Mouse (Mus musculus): ENCODE results near the gene Cd101. TPM values are rescaled to one million over a fixed set of nuclear protein-coding genes. Genes with fewer than 3 reads are reported as not detected.

Cd101 gene
- 10 to 100 TPM; 10.9 to 26.5 (median 26.5) TPM for polyA plus RNA-seq (2017; shearing (Covaris generic))

DNA sequence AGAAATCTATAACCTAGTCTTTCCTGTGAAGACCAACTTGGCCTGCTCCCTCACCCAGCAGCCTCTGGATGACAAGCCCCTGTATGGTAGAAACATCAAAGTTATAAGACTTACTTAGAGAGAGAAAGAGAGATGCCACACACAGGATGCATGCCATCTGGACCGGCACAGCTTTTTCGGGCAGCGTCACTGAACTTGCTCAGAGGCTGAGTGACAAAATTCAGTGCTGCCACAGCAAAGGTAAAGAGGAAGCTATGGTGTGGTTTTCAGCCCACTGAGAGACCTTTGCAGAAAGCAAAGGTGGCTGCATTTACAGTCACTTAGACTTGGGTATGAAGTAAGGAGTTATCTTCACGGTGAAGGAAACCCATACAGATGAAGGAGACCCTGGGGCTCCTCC lies at the start of gene Cd101:
Gene Cd101, minus strand, starts transcription at position 218 of the 400 bp plus-strand sequence.
- ATAC-seq = peak; percentile 64

DNA sequence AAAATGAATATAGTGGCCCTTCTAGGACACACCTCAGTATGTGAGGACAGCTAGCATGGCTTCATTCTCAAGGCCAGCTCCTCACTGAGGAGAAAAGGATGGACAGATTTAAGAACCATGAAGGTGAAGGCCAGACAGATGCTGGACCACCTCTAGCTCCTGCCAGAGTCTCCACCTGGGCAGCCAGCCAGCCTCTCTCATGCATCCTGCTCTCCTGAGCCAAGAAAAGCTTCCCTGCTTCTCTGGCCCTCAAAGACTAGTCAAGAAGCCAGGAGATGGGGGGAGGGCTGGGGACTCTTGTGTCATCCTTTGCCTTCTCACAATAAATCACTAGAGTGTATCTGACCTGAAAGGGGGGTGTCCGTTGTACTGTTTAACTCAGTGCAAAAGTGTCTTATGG lies 49.0 kb upstream of the Cd101 start:
- ATAC-seq = no peak

DNA sequence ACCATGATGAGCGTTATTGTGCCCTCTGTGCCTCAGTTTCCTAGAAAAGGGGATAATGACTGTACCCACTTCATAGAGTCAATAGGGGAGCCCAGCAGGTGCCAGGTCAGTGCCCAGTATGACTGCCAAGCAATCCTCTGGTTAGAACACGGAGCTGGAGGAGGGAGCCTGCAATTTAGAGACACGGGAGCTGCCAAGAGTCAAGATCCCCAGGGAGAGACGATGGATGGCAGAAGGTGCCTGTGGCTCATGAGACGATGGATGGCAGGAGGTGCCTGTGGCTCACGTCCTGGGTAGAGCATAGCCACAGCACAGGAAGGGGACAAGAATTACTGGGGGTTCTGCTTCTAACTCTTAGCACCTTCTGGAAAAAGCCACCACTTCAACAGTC lies 48.3 kb upstream of the Cd101 start:
- ATAC-seq = no peak

DNA sequence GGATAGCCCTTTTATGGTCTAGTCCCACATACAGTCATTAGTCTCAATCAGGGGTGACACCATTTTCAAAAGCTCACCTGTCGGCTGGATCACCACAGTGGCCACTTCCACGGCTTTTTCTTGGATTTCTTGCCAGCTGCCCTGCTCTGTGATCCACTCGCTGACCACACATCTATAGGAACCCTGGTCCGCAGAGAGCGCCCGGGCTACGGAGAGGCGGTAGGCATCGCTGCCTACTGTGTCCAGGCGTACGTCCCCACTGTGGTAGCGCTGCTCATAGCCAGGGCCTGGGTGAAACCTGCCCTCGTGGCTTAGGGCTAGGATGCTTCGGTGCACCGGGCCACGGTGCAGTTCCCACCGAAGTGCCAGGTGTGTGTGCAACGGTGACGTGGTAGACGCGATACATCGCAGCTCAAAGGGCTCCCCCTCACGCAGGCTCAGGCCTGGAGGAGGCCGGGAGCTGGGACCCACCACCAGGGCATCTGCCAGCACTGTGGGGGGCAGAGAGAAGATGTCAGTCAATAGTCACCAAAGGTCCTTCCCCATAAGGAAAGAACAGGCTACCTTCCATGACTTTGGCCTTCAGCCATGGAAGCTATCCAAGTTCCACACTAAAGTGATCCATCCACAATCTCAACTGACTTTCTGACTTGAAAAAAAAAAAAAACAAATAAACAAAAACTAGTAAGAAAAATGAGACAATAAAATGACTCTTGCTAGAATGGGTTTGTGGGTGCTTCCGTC lies 47.8 kb upstream of the Cd101 start:
- ATAC-seq = no peak

DNA sequence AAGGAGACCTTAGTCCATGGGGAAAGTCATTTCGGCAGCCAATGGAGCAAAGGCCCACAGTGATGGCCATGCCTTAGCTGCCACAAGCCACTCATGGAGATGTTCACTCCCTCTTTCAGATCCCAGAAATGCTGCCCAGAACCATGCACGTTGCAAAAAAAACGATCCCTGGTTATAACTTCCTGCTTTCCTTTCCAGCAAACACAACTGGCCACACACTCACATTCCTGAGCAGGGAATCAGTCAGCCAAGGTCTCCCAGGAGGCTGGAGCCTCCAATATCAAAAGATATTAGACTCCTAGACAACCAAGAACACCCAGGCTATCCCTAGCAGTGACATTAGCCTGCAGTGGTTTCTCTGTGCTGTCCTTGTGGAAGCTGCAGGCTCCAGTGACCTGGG lies 46.5 kb upstream of the Cd101 start:
- ATAC-seq = no peak

DNA sequence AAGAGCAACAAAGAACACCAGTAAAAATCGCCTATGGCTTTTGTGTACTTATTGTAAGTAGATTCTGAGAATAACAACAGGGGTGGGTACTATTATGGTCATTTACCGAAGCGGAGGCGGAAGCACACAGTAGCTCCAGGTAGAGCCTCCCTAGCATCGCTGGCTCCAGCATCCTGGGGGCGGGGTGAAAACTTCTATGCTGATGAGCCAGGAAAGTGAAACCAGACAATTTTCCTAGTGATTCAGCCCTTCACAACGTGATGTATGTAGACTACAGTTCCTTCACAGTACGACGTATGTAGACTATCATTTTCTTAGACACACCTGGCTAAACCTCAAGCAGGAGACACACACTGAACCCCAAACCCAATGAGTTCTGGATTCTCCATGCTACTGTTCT lies 44.0 kb upstream of the Cd101 start:
- peak; percentile 52 for ATAC-seq

DNA sequence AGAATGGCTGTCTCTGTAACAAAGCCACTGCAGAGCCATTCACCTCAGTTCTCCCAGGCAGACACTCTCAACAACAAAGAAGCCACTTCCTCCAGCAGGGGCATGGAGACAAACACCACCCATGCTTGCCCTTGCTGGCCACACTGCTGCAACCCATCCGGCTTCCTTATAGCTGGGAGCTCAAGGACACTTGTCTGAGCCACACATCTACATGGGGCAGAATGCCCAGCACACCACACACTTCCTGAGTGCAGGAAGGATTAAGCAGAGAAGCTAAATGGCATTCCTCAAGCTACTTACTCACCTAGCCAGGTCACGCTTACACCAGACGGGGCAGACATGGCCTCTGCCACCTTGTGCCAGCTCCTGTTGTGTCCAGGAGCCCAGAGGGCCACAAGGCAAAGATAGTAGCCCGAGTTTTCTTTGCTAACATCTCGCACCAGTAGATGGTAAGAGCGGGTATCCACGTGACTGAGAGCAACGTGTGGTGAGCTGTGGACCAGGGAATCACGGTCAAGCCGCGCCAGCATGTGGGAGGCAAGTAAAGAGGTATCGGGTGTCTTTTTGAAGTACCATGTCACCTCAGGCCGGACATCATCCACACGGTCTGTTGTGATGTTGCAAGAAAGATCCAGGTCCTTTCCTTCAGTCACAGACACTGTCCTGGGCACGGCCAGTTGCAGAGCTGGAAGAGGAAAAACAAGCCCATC lies 43.3 kb upstream of the Cd101 start:
- ATAC-seq = peak; percentile 32

DNA sequence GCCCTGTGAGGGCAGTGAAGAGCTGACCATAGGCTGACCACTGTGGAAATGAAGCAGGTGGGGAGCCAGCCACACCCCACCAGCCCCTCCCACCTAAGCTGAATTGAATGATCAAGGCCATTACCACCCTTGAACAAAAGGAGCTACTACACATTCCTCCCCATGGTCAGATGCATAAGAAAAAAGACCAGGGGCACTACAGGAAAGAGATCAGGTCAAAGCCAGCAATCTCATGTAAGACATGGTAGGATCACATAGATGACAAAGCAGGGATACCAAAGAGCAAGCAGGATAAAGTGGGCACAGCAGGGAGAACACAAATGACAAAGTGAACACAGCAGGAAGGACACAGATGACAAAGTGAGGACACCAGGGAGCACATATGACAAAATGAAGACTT lies 42.2 kb upstream of the Cd101 start:
- no peak for ATAC-seq

DNA sequence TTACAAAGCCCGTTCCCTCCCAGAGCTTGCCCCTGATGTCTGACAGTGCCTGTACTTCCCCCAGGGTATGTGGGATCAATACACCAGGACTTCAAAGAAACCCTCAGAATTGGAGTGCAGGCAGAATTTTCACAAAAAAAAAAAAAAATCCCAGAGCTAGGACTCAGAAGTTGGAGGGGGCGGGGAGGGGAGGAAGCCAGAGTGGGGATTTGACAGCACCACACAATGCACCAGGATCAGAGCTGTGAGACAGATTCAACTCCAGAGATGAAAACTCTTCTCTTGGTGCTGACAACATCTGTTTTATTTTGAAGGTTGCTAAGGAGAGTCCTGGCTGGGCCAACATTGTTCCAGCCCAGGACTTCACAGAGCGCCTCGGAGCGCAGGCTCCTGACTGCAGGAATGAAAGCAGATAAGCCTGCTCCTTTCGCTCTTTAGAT lies 41.5 kb upstream of the Cd101 start:
- ATAC-seq = no peak

DNA sequence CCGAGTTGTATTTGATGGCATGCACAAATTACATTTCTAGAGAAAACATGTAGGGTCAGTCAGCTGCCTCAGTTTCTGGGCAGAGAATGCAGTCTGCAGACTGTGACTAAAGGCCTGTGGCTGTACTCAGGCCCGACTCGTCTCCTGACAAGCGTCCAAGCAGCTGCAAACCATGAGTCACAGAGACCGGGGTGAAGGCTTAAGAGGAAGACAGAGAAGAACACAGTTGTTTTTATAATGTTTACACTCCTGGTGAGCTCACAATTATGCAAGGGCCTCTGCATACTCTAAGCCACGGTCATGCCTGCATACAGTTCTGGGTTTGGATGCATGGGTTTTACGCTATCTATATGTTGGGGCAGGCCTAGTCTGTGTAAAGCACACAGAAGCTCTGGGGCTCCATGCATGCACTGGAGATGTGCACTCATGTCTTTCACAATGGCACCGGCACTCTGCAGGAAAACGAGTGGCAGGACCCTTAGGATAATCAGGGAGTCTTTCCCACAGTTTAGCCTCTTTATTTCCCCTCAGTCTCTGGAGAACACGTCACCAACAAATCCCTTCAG lies 41.0 kb upstream of the Cd101 start:
- no peak for ATAC-seq

DNA sequence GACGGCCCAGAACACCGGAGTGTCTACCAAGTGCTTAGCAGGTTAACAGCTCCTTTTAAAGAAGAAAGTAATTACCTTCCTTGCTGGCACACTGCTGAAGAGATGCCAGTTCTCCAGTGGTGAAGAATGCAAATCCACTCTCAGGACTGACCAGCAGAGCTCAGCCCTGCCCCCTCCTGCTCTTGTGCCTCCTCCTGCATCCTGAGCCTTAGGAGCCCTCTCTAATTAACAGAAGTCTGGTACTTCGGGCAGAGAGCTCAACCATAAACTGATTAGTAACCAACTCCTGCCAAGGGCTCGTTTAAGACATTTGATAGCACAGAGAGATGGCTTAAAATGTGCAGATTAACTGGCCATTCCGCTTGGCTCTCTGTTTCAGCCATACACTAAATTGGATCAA lies 39.3 kb upstream of the Cd101 start:
- no peak for ATAC-seq

DNA sequence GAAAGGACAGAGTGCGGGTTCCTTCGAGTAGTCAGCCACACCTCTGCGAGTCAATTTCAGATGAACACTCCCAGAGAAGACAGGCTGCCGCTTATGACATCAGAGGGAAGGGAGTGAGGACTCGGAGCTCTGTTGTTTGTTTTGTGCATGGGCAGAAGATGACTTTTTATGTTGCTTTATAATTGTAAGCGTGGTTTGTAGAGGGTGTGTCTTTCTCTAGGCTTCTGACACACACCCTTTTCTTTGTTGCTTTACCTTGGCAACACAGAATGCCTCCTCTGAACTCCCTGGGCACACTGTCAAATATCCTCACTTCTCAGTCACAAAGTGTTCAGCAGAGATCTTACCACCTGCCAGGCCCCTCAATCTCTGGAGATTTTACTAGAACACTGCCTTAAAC lies 36.8 kb upstream of the Cd101 start:
- ATAC-seq = peak; percentile 41

DNA sequence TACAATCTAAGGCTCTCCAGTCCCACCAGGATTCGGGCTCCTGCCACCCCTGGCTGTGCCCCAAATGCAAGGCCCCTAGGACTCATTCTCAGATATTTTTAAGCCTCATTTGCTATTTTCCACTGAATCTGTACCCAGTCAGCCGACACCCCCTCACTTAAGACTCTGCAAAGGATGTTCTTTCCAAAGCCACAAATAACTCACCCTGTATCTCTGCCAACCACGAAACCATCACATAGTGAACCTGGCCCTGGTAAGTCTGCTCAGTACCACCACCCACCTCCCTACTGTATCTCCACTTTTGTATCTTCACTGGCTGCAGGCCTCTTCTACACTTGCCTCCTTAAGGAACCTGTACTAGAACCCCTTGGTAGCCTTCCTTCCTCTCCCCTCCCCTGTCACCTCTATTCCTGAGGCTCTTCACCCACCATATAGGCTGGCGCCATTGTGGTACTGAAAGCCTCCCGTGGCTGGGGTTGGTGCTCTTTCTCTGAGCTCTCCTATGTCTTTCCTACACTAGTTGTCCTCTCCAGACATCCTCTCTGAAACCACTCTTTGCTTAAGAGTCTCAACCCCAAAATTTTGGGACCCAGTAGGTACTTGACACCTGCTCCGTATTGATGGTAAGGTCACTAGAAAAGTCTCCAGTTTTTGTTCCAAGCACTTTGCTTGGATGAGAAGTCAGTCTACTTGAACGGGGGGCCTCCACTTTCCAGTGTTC lies 32.7 kb upstream of the Cd101 start:
- ATAC-seq = peak; percentile 38

DNA sequence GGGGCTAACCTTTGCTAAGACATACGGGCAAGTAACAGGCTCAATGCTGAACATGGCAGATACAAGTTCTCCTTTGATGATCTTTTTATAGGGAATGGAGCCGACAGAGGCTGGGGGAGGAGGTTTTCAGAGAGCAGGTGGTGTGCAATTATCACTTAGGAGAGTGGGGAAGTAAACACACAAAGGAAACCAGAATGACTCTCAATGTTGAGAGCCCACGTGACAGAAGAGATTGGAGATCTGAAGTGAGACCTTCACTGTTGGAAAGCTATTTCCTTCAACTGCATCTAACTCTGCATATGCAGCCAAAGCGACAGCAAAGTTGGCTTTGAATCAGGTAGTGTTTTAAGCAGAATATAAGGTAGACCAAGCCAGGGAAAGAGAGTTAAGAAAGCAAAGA lies 29.9 kb upstream of the Cd101 start:
- ATAC-seq = peak; percentile 77

DNA sequence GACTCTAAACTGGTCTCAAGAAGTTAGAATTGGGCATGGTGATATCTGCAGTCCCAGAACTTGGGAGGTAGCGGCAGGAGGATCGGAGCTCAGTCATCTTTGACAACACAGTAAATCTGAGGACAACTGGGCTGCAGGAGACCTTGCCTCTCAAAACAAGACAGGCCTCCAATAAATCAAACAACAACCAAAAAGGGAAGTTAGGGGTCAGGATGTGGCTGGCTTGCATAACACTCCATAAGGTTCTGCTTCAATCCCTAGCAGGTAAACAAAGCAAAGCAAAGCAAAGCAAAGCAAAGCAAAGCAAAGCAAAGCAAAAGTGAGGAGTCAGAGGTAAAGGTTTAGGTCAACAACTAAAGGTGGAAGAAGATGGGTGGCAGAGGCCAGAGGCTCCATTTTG lies 28.8 kb upstream of the Cd101 start:
- ATAC-seq = peak; percentile 15

DNA sequence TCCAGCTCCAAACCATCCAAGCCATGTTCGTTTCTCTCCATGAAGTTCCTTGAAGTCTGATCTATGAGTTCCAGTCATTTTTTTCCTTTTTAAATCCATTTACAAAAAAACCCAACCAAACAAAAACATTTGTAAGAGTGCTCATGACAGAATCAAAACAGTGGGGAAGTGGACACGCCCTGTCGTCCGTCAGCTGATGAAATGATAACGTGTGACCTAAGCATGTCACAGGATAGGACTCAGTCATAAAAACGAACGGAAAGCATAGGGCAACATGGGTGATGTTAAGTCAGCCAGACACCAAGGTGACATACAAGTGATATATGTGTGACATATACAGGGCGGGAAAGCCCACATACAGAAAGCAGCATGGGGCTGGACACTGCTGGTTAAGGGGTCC lies 25.9 kb upstream of the Cd101 start:
- ATAC-seq = no peak

DNA sequence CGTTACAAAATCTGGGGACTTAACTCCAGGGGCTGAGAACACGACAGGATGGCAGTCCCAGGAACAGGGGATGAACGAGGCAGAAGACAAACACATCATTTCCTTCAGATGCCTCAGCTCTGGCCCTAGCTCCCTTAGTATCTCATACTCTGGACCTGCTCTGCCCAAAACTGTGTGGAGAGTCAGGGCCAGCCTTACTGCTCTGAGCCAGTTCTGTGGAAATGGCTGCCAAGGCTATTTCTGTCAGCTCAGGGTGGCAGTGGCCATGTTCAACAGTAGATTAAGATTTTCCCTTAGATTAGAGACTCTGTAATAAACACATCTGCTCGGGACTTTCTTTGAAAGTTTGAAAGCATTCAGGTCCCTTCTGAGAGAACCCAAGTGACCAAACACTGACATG lies 22.2 kb upstream of the Cd101 start:
- ATAC-seq = no peak

DNA sequence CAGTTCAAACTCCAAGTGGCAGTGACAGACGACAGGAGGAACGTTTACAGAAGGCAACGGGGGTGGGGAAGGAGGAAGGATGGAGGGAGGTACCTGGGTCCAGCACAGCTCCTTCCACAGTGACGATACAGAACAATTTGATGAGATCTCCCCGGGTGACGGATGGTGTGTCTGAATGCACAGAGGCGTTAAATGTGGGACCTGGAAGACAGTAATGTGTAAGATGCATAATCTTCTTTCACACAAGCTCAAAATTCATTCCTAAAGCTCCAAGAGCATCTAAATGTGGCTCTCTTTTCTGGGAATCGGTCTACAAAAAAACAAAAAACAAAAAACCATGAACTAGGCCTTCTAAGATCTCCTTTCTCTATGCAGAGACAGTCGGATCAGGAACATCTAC lies 20.6 kb upstream of the Cd101 start:
- no peak for ATAC-seq

DNA sequence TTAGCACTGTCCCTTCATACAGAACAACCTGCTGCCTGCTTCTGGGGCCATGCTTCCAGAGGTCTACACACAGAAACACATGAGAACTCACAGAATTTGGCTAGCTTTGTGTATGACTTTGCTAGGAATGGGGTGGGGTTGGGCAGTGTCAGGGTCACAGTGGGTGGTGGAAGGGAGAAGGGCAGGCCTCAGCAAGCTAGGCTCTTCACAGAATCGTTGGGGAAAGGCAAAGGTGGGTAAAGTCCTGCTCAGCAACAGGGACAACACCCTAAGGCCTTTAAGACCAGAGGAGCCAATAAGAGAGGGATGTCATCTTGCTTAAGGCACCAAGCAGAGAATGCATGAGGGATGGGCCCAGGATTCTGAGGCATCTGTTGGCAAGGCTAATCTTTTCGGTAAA lies 19.4 kb upstream of the Cd101 start:
- no peak for ATAC-seq

DNA sequence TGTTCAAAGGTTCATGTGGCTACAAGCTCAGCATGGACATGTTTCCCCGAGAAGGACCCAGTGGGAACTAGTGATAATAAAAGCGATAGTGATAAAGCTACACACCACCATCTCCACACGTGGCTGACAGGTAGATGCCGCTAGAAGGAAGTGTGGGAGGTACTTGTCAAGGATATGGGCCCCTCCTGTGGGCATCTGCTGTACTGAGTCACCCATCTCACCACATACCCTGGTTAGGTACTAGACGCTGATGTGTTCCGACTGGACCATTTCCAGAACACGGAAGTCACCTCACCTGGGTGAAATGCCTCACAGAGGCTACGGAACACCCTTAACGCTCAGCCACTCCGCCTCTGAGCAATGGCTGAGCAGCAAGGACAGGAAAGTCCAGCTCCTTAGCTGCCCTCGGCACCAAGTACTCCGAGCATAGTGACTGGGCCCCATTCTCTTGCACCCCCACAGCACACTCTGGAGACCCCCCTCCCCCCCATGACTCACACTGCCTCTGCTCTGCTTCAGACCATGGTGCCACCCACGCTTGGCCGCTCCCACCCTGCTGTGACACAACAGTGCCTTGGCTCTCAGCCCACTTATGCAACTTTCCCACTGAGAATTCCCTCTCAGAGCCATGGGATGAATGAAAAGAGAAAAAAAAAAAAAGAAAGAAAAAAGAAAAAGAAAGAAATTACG lies 18.4 kb upstream of the Cd101 start:
- ATAC-seq = peak; percentile 98

DNA sequence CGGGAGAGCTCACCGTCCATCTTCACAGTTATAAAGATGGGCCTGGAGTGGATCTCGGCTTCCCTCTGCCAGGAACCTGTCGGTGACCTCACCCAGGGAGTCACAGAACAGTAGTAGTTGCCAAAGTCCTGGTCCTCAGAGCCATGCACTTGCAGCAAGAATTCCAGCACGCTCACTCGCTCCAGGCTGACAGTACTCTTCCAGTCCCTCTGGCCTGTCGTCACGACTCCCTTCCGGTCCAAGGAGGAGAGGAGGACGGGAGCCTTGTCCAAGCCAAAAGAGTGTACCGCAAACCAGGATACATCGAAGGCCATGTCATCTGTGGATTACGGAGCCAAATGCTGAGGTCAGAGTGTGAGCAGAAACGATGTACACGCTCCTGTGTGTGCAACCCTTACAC lies 16.1 kb upstream of the Cd101 start:
- ATAC-seq = no peak

DNA sequence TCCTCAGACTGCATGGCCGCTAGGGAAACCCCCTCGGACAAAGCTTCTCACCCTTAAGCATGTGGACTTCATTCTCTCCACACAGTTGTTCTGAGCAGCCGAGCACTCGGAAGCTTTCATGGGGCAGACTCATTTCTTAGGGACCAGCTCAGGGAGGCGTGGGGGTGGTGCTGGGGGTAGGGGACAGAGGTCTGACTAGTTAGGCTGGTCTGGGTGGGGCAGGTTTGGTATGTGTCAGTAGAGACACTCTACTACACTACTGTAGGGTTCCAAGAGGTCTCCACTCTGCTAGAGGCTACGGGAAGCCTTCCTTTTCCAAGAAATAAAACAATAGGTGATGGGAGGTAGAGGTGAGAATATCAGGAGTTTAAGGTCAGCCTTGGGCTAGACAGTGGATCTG lies 15.3 kb upstream of the Cd101 start:
- ATAC-seq = no peak

DNA sequence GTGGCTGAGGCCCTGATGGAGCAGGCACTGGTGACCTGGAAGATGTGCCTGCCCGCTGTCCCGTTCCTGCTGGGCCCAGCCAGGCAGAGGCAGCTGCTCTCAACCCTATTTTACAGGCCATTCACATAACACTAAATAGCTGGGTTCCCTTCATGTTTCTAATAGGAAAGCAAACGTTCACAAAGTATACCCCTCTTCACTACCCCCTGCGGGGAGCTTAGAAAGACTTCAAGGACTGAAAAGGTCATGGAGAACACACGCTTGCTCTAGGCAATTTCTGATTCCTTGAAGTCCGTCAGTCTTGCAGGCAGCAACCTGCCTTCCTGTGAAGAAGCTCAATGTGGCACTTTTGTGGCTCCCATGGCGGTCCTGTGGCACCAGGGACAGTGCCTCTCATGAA lies 12.6 kb upstream of the Cd101 start:
- no peak for ATAC-seq
